In genomic region chr17:57012245-57012795, GRCm38 (mm10) we compare ENCODE assay signal across 8 mouse cellular contexts. TPM values are rescaled to one million over a fixed set of nuclear protein-coding genes. Genes with fewer than 3 reads are reported as not detected.
A peak's percentile ranks its signal among the peaks of the same experiment; 100 is the strongest.
DNase-seq lines count a peak whose midpoint lies in the region; ATAC-seq lines count a peak whose summit lies in the region.

No protein-coding gene starts in this region.

- peaks cover 20% of the 10 kb centered on the region for H3K36me3 ChIP-seq in embryonic facial prominence, embryonic 10.5 days (replicated peaks)
- H3K36me3 ChIP-seq in hindbrain, embryonic 16.5 days (ENCODE audit: control insufficient read depth, insufficient read depth, low read length), result peaks cover 9% of the 10 kb centered on the region
- H3K36me3 ChIP-seq in midbrain, embryonic 16.5 days (ENCODE audit: control insufficient read depth, insufficient read depth, low read length), result peaks cover 3% of the 10 kb centered on the region

- peaks cover 23% of the 10 kb centered on the region for H3K4me1 ChIP-seq in embryonic facial prominence, embryonic 10.5 days
- peaks cover 18% of the 10 kb centered on the region for H3K4me1 ChIP-seq in hindbrain, embryonic 16.5 days (ENCODE audit: control insufficient read depth, insufficient read depth, low read depth, low read length)
- H3K4me1 ChIP-seq in midbrain, embryonic 16.5 days (ENCODE audit: control insufficient read depth, insufficient read depth, low read length), result peaks cover 16% of the 10 kb centered on the region

- peak; percentile 20 for DNase-seq in kidney, postnatal 10 days
- DNase-seq in kidney, adult 18-20 months, result no peak
- DNase-seq in embryonic facial prominence, embryonic 10.5 days (ENCODE audit: low spot score), result no peak
- DNase-seq in adrenal gland, postnatal 14 days, result no peak
- no peak for DNase-seq in layer of hippocampus, postnatal 25 days (ENCODE audit: extremely low spot score in 1 of 2, low spot score in 1 of 2)
- no peak for DNase-seq in kidney, postnatal 36 days

- H3K4me3 ChIP-seq in embryonic facial prominence, embryonic 10.5 days, result peak overlapping the region; percentile 80
- peak overlapping the region; percentile 81 for H3K4me3 ChIP-seq in hindbrain, embryonic 16.5 days (ENCODE audit: low read length)
- H3K4me3 ChIP-seq in midbrain, embryonic 16.5 days (ENCODE audit: low read depth, low read length), result peak overlapping the region; percentile 76

- WGBS in embryonic facial prominence, embryonic 10.5 days, result 73% methylated on average over 13 of the region's 13 CpGs
- 71% methylated on average over 13 of the region's 13 CpGs for WGBS in hindbrain, embryonic 16.5 days
- 69% methylated on average over 13 of the region's 13 CpGs for WGBS in midbrain, embryonic 16.5 days

- H3K27ac ChIP-seq in embryonic facial prominence, embryonic 10.5 days (replicated peaks), result peak overlapping the region; percentile 94
- peak overlapping the region; percentile 97 for H3K27ac ChIP-seq in hindbrain, embryonic 16.5 days (ENCODE audit: low read depth, low read length)
- peak overlapping the region; percentile 99 for H3K27ac ChIP-seq in midbrain, embryonic 16.5 days (ENCODE audit: low read length)

- ATAC-seq in hindbrain, embryonic 16.5 days, result no peak
- ATAC-seq in midbrain, embryonic 16.5 days, result peak; percentile 2; the same call in 1 of the 2 replicates

- H3K9me3 ChIP-seq in embryonic facial prominence, embryonic 10.5 days, result no peaks in the 10 kb centered on the region
- H3K9me3 ChIP-seq in hindbrain, embryonic 16.5 days (ENCODE audit: control insufficient read depth, low read length), result no peaks in the 10 kb centered on the region
- no peaks in the 10 kb centered on the region for H3K9me3 ChIP-seq in midbrain, embryonic 16.5 days (replicated peaks; ENCODE audit: control insufficient read depth, low read length, poor library complexity, severe bottlenecking)

- H3K27me3 ChIP-seq in embryonic facial prominence, embryonic 10.5 days (replicated peaks; ENCODE audit: low read depth, poor library complexity, severe bottlenecking), result no peaks in the 10 kb centered on the region
- no peaks in the 10 kb centered on the region for H3K27me3 ChIP-seq in hindbrain, embryonic 16.5 days (replicated peaks; ENCODE audit: control insufficient read depth, insufficient read depth, low read length)
- no peaks in the 10 kb centered on the region for H3K27me3 ChIP-seq in midbrain, embryonic 16.5 days (ENCODE audit: control insufficient read depth, insufficient read depth, low read depth, low read length)

- peak overlapping the region; percentile 76 for H3K4me2 ChIP-seq in hindbrain, embryonic 16.5 days (ENCODE audit: low read length)
- H3K4me2 ChIP-seq in midbrain, embryonic 16.5 days (ENCODE audit: low read length), result peak overlapping the region; percentile 72

- peak overlapping the region; percentile 84; the same call in 1 of the 2 replicates for H3K9ac ChIP-seq in hindbrain, embryonic 16.5 days (ENCODE audit: low read depth, low read length)
- H3K9ac ChIP-seq in midbrain, embryonic 16.5 days (ENCODE audit: low read depth, low read length), result 0 out of 2 replicates have a peak overlapping the region, but pooled peaks have one; percentile 89

RNA-seq across cellular contexts. Expression of gene Gm17949, which starts 1.1 kb away (rescaled TPM):
- polyA plus RNA-seq in embryonic facial prominence, embryonic 10.5 days (2016; fragmentation: Nextera tagmentation; extraction: Ambion mirVana), result 0.25 and 0.54 TPM in 2 replicates
- 0.31 and 0.51 TPM in 2 replicates for polyA plus RNA-seq in hindbrain, embryonic 16.5 days (2015; fragmentation: Nextera tagmentation; extraction: Ambion mirVana)
- polyA plus RNA-seq in midbrain, embryonic 16.5 days (2015; fragmentation: Nextera tagmentation; extraction: Ambion mirVana), result 0.41 and 0.88 TPM in 2 replicates
- not detected in 2 replicates for total RNA-seq in adrenal gland, postnatal 14 days (2021)
- total RNA-seq in layer of hippocampus, postnatal 25 days (2021), result not detected

RNA-seq across cellular contexts. Expression of gene Gtf2f1, which starts 1.2 kb away (rescaled TPM):
- polyA plus RNA-seq in embryonic facial prominence, embryonic 10.5 days (2016; fragmentation: Nextera tagmentation; extraction: Ambion mirVana), result 78.7 and 80.7 TPM in 2 replicates
- polyA plus RNA-seq in hindbrain, embryonic 16.5 days (2015; fragmentation: Nextera tagmentation; extraction: Ambion mirVana), result 60.2 and 68.0 TPM in 2 replicates
- 71.7 and 74.6 TPM in 2 replicates for polyA plus RNA-seq in midbrain, embryonic 16.5 days (2015; fragmentation: Nextera tagmentation; extraction: Ambion mirVana)
- total RNA-seq in adrenal gland, postnatal 14 days (2021), result 53.7 and 63.7 TPM in 2 replicates
- total RNA-seq in layer of hippocampus, postnatal 25 days (2021), result 10 to 100 TPM; 59.7 to 60.1 TPM

RNA-seq across cellular contexts. Expression of gene Pspn, which starts 12.5 kb away (rescaled TPM):
- polyA plus RNA-seq in embryonic facial prominence, embryonic 10.5 days (2016; fragmentation: Nextera tagmentation; extraction: Ambion mirVana), result 0.60 and 1.1 TPM in 2 replicates
- polyA plus RNA-seq in hindbrain, embryonic 16.5 days (2015; fragmentation: Nextera tagmentation; extraction: Ambion mirVana), result 0.64 TPM in 1 of 2 replicates, not detected in the other
- polyA plus RNA-seq in midbrain, embryonic 16.5 days (2015; fragmentation: Nextera tagmentation; extraction: Ambion mirVana), result 0.74 and 1.0 TPM in 2 replicates
- 1.1 TPM in 1 of 2 replicates, not detected in the other for total RNA-seq in adrenal gland, postnatal 14 days (2021)
- total RNA-seq in layer of hippocampus, postnatal 25 days (2021), result not detected

RNA-seq across cellular contexts. Expression of gene Alkbh7, which starts 15.2 kb away (rescaled TPM):
- polyA plus RNA-seq in embryonic facial prominence, embryonic 10.5 days (2016; fragmentation: Nextera tagmentation; extraction: Ambion mirVana), result 42.5 and 45.1 TPM in 2 replicates
- polyA plus RNA-seq in hindbrain, embryonic 16.5 days (2015; fragmentation: Nextera tagmentation; extraction: Ambion mirVana), result 57.8 and 64.4 TPM in 2 replicates
- polyA plus RNA-seq in midbrain, embryonic 16.5 days (2015; fragmentation: Nextera tagmentation; extraction: Ambion mirVana), result 54.3 and 60.7 TPM in 2 replicates
- total RNA-seq in adrenal gland, postnatal 14 days (2021), result 65.6 and 67.0 TPM in 2 replicates
- total RNA-seq in layer of hippocampus, postnatal 25 days (2021), result 10 to 100 TPM; 22.8 to 24.1 TPM

RNA-seq across cellular contexts. Expression of gene Khsrp, which starts 19.0 kb away (rescaled TPM):
- 53.9 and 55.1 TPM in 2 replicates for polyA plus RNA-seq in embryonic facial prominence, embryonic 10.5 days (2016; fragmentation: Nextera tagmentation; extraction: Ambion mirVana)
- polyA plus RNA-seq in hindbrain, embryonic 16.5 days (2015; fragmentation: Nextera tagmentation; extraction: Ambion mirVana), result 14.4 and 20.1 TPM in 2 replicates
- 23.9 and 25.4 TPM in 2 replicates for polyA plus RNA-seq in midbrain, embryonic 16.5 days (2015; fragmentation: Nextera tagmentation; extraction: Ambion mirVana)
- total RNA-seq in adrenal gland, postnatal 14 days (2021), result 90.2 and 99.9 TPM in 2 replicates
- 100 to 1,000 TPM; 113 to 117 TPM for total RNA-seq in layer of hippocampus, postnatal 25 days (2021)
